Mouse (Mus musculus): ENCODE results near the gene Pank2. TPM values are rescaled to one million over a fixed set of nuclear protein-coding genes. Genes with fewer than 3 reads are reported as not detected.
"Not testable (repeated sequence)": the region's sequence is repeated elsewhere in the genome, so short reads cannot be mapped to it uniquely, and the experiment has no call there.

Pank2 gene
- polyA plus RNA-seq, 1 experiment, result 27.4 TPM

- H3K4me1 ChIP-seq (replicated peaks; ENCODE audit: control insufficient read depth, insufficient read depth, low read length), result peaks cover 5% of the 10 kb centered on the region
- H3K27me3 ChIP-seq (ENCODE audit: control insufficient read depth, insufficient read depth, low read length), result no peaks in the 10 kb centered on the region
- TF ChIP-seq POLR2A (IDR thresholded peaks at IDR 0.05; ENCODE audit: control insufficient read depth, extremely low read depth, insufficient read depth, low read length, poor library complexity) (no peak), CTCF (IDR thresholded peaks at IDR 0.05; ENCODE audit: borderline replicate concordance, control insufficient read depth, extremely low read depth, insufficient read depth, low read length, poor library complexity) (no peak)
- no peak overlapping the region for H3K4me3 ChIP-seq (ENCODE audit: control insufficient read depth, insufficient read depth, low read length)
- H3K27ac ChIP-seq (ENCODE audit: control insufficient read depth, insufficient read depth, low read length), result no peak overlapping the region
- DNase-seq, result no peak
- WGBS, result 92% methylated on average over 2 of the region's 2 CpGs
- no peaks in the 10 kb centered on the region for H3K36me3 ChIP-seq (ENCODE audit: control insufficient read depth, insufficient read depth, low read length)
Observed at GRCm38 (mm10) chr2:131316167-131316566, 53.9 kb downstream of the Pank2 start.

- TF ChIP-seq POLR2A (IDR thresholded peaks at IDR 0.05; ENCODE audit: control insufficient read depth, extremely low read depth, insufficient read depth, low read length, poor library complexity), result no peak
- no peak for TF ChIP-seq CTCF (IDR thresholded peaks at IDR 0.05; ENCODE audit: borderline replicate concordance, control insufficient read depth, extremely low read depth, insufficient read depth, low read length, poor library complexity)
- H3K36me3 ChIP-seq (ENCODE audit: control insufficient read depth, insufficient read depth, low read length), result no peaks in the 10 kb centered on the region
- WGBS, result 95% methylated on average over 6 of the region's 6 CpGs
- H3K4me3 ChIP-seq (ENCODE audit: control insufficient read depth, insufficient read depth, low read length), result no peak overlapping the region
- H3K4me1 ChIP-seq (replicated peaks; ENCODE audit: control insufficient read depth, insufficient read depth, low read length), result peaks cover 6% of the 10 kb centered on the region
- H3K27me3 ChIP-seq (ENCODE audit: control insufficient read depth, insufficient read depth, low read length), result no peaks in the 10 kb centered on the region
- no peak overlapping the region for H3K27ac ChIP-seq (ENCODE audit: control insufficient read depth, insufficient read depth, low read length)
- no peak for DNase-seq
Observed at GRCm38 (mm10) chr2:131319401-131319800, 57.1 kb downstream of the Pank2 start.

- H3K4me1 ChIP-seq (replicated peaks; ENCODE audit: control insufficient read depth, insufficient read depth, low read length); H3K27me3 ChIP-seq (ENCODE audit: control insufficient read depth, insufficient read depth, low read length); H3K4me3 ChIP-seq (ENCODE audit: control insufficient read depth, insufficient read depth, low read length); H3K36me3 ChIP-seq (ENCODE audit: control insufficient read depth, insufficient read depth, low read length): not testable (repeated sequence)
- DNase-seq, result peak; percentile 39
- H3K27ac ChIP-seq (ENCODE audit: control insufficient read depth, insufficient read depth, low read length), result peak overlapping the region; percentile 96
- 2% methylated on average over 3 of the region's 3 CpGs for WGBS
Observed at GRCm38 (mm10) chr2:131321192-131321591, 58.9 kb downstream of the Pank2 start.

- Histone ChIP-seq H3K4me1 (replicated peaks; ENCODE audit: control insufficient read depth, insufficient read depth, low read length) (peaks cover 6% of the 10 kb centered on the region), H3K4me3 (ENCODE audit: control insufficient read depth, insufficient read depth, low read length) (no peak overlapping the region), H3K27ac (ENCODE audit: control insufficient read depth, insufficient read depth, low read length) (no peak overlapping the region), H3K36me3 (ENCODE audit: control insufficient read depth, insufficient read depth, low read length) (no peaks in the 10 kb centered on the region), H3K27me3 (ENCODE audit: control insufficient read depth, insufficient read depth, low read length) (no peaks in the 10 kb centered on the region)
- WGBS, result 89% methylated on average over 1 of the region's 1 CpGs
- no peak for TF ChIP-seq POLR2A (IDR thresholded peaks at IDR 0.05; ENCODE audit: control insufficient read depth, extremely low read depth, insufficient read depth, low read length, poor library complexity)
- TF ChIP-seq CTCF (IDR thresholded peaks at IDR 0.05; ENCODE audit: borderline replicate concordance, control insufficient read depth, extremely low read depth, insufficient read depth, low read length, poor library complexity), result no peak
- no peak for DNase-seq
Observed at GRCm38 (mm10) chr2:131323675-131324074, 61.4 kb downstream of the Pank2 start.

GRCm38 (mm10) chr2:131326044-131326443 lies 63.7 kb downstream of the Pank2 start:
- peaks cover 2% of the 10 kb centered on the region for H3K4me1 ChIP-seq (replicated peaks; ENCODE audit: control insufficient read depth, insufficient read depth, low read length)
- 44% methylated on average over 3 of the region's 3 CpGs for WGBS

GRCm38 (mm10) chr2:131328981-131329380 lies 66.7 kb downstream of the Pank2 start:
- no peak for DNase-seq
- WGBS, result 92% methylated on average over 1 of the region's 1 CpGs
- H3K36me3 ChIP-seq (ENCODE audit: control insufficient read depth, insufficient read depth, low read length), result no peaks in the 10 kb centered on the region
- TF ChIP-seq CTCF (IDR thresholded peaks at IDR 0.05; ENCODE audit: borderline replicate concordance, control insufficient read depth, extremely low read depth, insufficient read depth, low read length, poor library complexity) (no peak), POLR2A (IDR thresholded peaks at IDR 0.05; ENCODE audit: control insufficient read depth, extremely low read depth, insufficient read depth, low read length, poor library complexity) (no peak)
- H3K27ac ChIP-seq (ENCODE audit: control insufficient read depth, insufficient read depth, low read length), result no peak overlapping the region
- H3K4me3 ChIP-seq (ENCODE audit: control insufficient read depth, insufficient read depth, low read length), result no peak overlapping the region
- H3K4me1 ChIP-seq (replicated peaks; ENCODE audit: control insufficient read depth, insufficient read depth, low read length), result no peaks in the 10 kb centered on the region
- H3K27me3 ChIP-seq (ENCODE audit: control insufficient read depth, insufficient read depth, low read length), result no peaks in the 10 kb centered on the region

More at GRCm38 (mm10) chr2:131326044-131326443, 63.7 kb downstream of the Pank2 start:
- no peak for DNase-seq
- no peak overlapping the region for H3K4me3 ChIP-seq (ENCODE audit: control insufficient read depth, insufficient read depth, low read length)
- no peak overlapping the region for H3K27ac ChIP-seq (ENCODE audit: control insufficient read depth, insufficient read depth, low read length)
- no peaks in the 10 kb centered on the region for H3K27me3 ChIP-seq (ENCODE audit: control insufficient read depth, insufficient read depth, low read length)
- H3K36me3 ChIP-seq (ENCODE audit: control insufficient read depth, insufficient read depth, low read length), result no peaks in the 10 kb centered on the region
- no peak for TF ChIP-seq POLR2A (IDR thresholded peaks at IDR 0.05; ENCODE audit: control insufficient read depth, extremely low read depth, insufficient read depth, low read length, poor library complexity)
- TF ChIP-seq CTCF (IDR thresholded peaks at IDR 0.05; ENCODE audit: borderline replicate concordance, control insufficient read depth, extremely low read depth, insufficient read depth, low read length, poor library complexity), result no peak

GRCm38 (mm10) chr2:131330548-131330947 lies 68.3 kb downstream of the Pank2 start:
- H3K27ac ChIP-seq (ENCODE audit: control insufficient read depth, insufficient read depth, low read length), result no peak overlapping the region
- H3K27me3 ChIP-seq (ENCODE audit: control insufficient read depth, insufficient read depth, low read length), result no peaks in the 10 kb centered on the region
- DNase-seq, result no peak
- H3K36me3 ChIP-seq (ENCODE audit: control insufficient read depth, insufficient read depth, low read length), result no peaks in the 10 kb centered on the region
- no peaks in the 10 kb centered on the region for H3K4me1 ChIP-seq (replicated peaks; ENCODE audit: control insufficient read depth, insufficient read depth, low read length)
- TF ChIP-seq POLR2A (IDR thresholded peaks at IDR 0.05; ENCODE audit: control insufficient read depth, extremely low read depth, insufficient read depth, low read length, poor library complexity), result no peak
- no peak for TF ChIP-seq CTCF (IDR thresholded peaks at IDR 0.05; ENCODE audit: borderline replicate concordance, control insufficient read depth, extremely low read depth, insufficient read depth, low read length, poor library complexity)
- H3K4me3 ChIP-seq (ENCODE audit: control insufficient read depth, insufficient read depth, low read length), result no peak overlapping the region
- WGBS, result 95% methylated on average over 3 of the region's 3 CpGs

Measured in thymus, adult 2 months (tissue).